Mouse (Mus musculus) liver, embryonic 14.5 days (tissue): ENCODE measurements at regions not wholly inside any gene's neighbourhood (a gene's known extent, or its start where the extent isn't known, plus 50 kb on each side); places are given as distances from the start of the nearest gene placed in this dataset.

Experiments used
- ATAC-seq: fragments of 200-750 bp; cut with Nextera tagmentation; 2 replicates; pipeline ENCODE4 v1.8.0; 2017; ENCODE audit warnings: moderate number of reproducible peaks, mild to moderate bottlenecking, moderate library complexity; ENCODE audit not compliant: insufficient read depth
- DNase-seq, 3 experiments: peaks; one replicate each; pipeline ENCODE4 v3.0.0-alpha.2; 2012 to 2013; ENCODE audit warnings: low read depth in 3 of 3, low spot score in 3 of 3
- H3K27ac ChIP-seq: fragments of 300-500 bp; sonication (generic); 2 replicates; pipeline ENCODE4 v1.5.1; 2014; ENCODE audit warnings: moderate library complexity, mild to moderate bottlenecking, control low read depth, inconsistent platforms
- H3K27me3 ChIP-seq: fragments of 300-500 bp; sonication (generic); 2 replicates; pipeline ENCODE4 v1.6.1; 2014; ENCODE audit warnings: mild to moderate bottlenecking, low read length, moderate library complexity; ENCODE audit not compliant: control insufficient read depth, insufficient read depth
- H3K36me3 ChIP-seq: fragments of 300-500 bp; sonication (generic); replicated peaks from 2 replicates; pipeline ENCODE4 v1.6.1; 2014; ENCODE audit warnings: low read depth; ENCODE audit not compliant: control insufficient read depth, insufficient read depth
- H3K4me1 ChIP-seq, 2 experiments: fragments of 200-500 bp in 1 of 2; fragments of 300-500 bp in 1 of 2; sonication (generic) in 1 of 2; replicated peaks; 2 replicates each; pipeline ENCODE4 v1.6.1; 2012 to 2014; ENCODE audit warnings: antibody characterized with exemption in 1 of 2, inconsistent platforms in 1 of 2, low read length in 1 of 2; ENCODE audit not compliant: control insufficient read depth in 2 of 2, insufficient read depth in 2 of 2
- H3K4me2 ChIP-seq: fragments of 300-500 bp; sonication (generic); 2 replicates; pipeline ENCODE4 v1.6.1; 2014; ENCODE audit warnings: low read depth, mild to moderate bottlenecking, control low read depth, moderate library complexity
- H3K4me3 ChIP-seq, 2 experiments: fragments of 200-500 bp in 1 of 2; fragments of 300-500 bp in 1 of 2; sonication (generic) in 1 of 2; 2 replicates each; pipeline ENCODE4 v1.5.1; 2012 to 2014; ENCODE audit warnings: low read depth in 2 of 2, low read length in 2 of 2, mild to moderate bottlenecking in 2 of 2, control low read depth in 1 of 2, inconsistent platforms in 1 of 2, moderate library complexity in 1 of 2; ENCODE audit not compliant: insufficient read depth in 1 of 2
- H3K9ac ChIP-seq: fragments of 300-500 bp; sonication (generic); replicated peaks from 2 replicates; pipeline ENCODE4 v1.6.1; 2014; ENCODE audit warnings: mild to moderate bottlenecking, control low read depth, moderate library complexity
- H3K9me3 ChIP-seq: fragments of 300-500 bp; sonication (generic); 2 replicates; pipeline ENCODE4 v1.6.1; 2016; ENCODE audit warnings: low read length, mixed read lengths; ENCODE audit not compliant: control insufficient read depth
- CTCF ChIP-seq: IDR thresholded peaks from 2 replicates; pipeline ENCODE4 v1.5.1; 2016; ENCODE audit warnings: antibody characterized with exemption, low read depth, control low read depth
- EP300 ChIP-seq: IDR thresholded peaks from 2 replicates; pipeline ENCODE4 v1.6.1; 2016; ENCODE audit warnings: antibody characterized with exemption, low read depth
- WGBS: fragments of 180-500 bp; shearing (Covaris S2); extraction: QIAGEN DNeasy Blood & Tissue Kit; methylation state at CpG from one replicate; pipeline ENCODE4 v1.1.7; 2014; ENCODE audit not compliant: insufficient replicate concordance; 5-methylcytosine and 5-hydroxymethylcytosine counted together

GRCm38 (mm10) chr4:153321085-153321484 is 161.5 kb downstream of the Ajap1 start:
- 66% methylated on average over 10 of the region's 10 CpGs for WGBS
- no peak for DNase-seq
- no peaks in the 10 kb centered on the region for H3K36me3 ChIP-seq

GRCm38 (mm10) chr4:153320602-153321001 is 162.0 kb downstream of the Ajap1 start:
- Histone ChIP-seq H3K27ac (no peak overlapping the region), H3K36me3 (no peaks in the 10 kb centered on the region), H3K4me1 (peaks cover 0 to 11% of the 10 kb centered on the region in 2 experiments; a peak in 2 of 4 replicates), H3K4me2 (no peak overlapping the region), H3K9me3 (no peaks in the 10 kb centered on the region; the same call in none of the 2 replicates), H3K9ac (no peak overlapping the region), H3K4me3 (no peak overlapping the region), H3K27me3 (no peaks in the 10 kb centered on the region)
- WGBS: 66% methylated on average over 9 of the region's 9 CpGs
- DNase-seq (no peak), ATAC-seq (no peak)
- TF ChIP-seq EP300 (no peak), CTCF (no peak)

More at GRCm38 (mm10) chr4:153321085-153321484, 161.5 kb downstream of the Ajap1 start:
- no peak overlapping the region for H3K4me3 ChIP-seq
- peaks cover 0 to 11% of the 10 kb centered on the region in 2 experiments; a peak in 2 of 4 replicates for H3K4me1 ChIP-seq
- no peak for ATAC-seq
- H3K27me3 ChIP-seq: no peaks in the 10 kb centered on the region
- no peak overlapping the region for H3K27ac ChIP-seq
- no peak overlapping the region for H3K4me2 ChIP-seq
- TF ChIP-seq CTCF: no peak
- no peak for TF ChIP-seq EP300
- no peak overlapping the region for H3K9ac ChIP-seq
- no peaks in the 10 kb centered on the region; the same call in none of the 2 replicates for H3K9me3 ChIP-seq

- TF ChIP-seq EP300 (0 out of 2 replicates have a peak, but pooled peaks have one; percentile 28), CTCF (no peak)
- DNase-seq (peak; percentile 20 to 28 (median 24)), ATAC-seq (peak; percentile 85)
- Histone ChIP-seq H3K4me2 (no peak overlapping the region; the same call in 1 of the 2 replicates), H3K27me3 (no peaks in the 10 kb centered on the region), H3K4me1 (peaks cover 0 to 11% of the 10 kb centered on the region in 2 experiments; a peak in 2 of 4 replicates), H3K36me3 (no peaks in the 10 kb centered on the region), H3K4me3 (peak overlapping the region; percentile 29 to 54), H3K27ac (no peak overlapping the region), H3K9me3 (no peaks in the 10 kb centered on the region; the same call in none of the 2 replicates), H3K9ac (no peak overlapping the region)
- 51% methylated on average over 16 of the region's 16 CpGs for WGBS
Measured at GRCm38 (mm10) chr4:153316964-153317724, 165.5 kb downstream of the Ajap1 start.

- ATAC-seq (peak; percentile 45; the same call in 1 of the 2 replicates), DNase-seq (no peak)
- H3K4me2 ChIP-seq: no peak overlapping the region; the same call in 1 of the 2 replicates
- peak overlapping the region; percentile 29 to 54 for H3K4me3 ChIP-seq
- H3K27me3 ChIP-seq: no peaks in the 10 kb centered on the region
- no peak overlapping the region for H3K27ac ChIP-seq
- H3K36me3 ChIP-seq: no peaks in the 10 kb centered on the region
- H3K9me3 ChIP-seq: no peaks in the 10 kb centered on the region; the same call in none of the 2 replicates
- no peak for TF ChIP-seq CTCF
- no peak for TF ChIP-seq EP300
- no peak overlapping the region for H3K9ac ChIP-seq
- peaks cover 0 to 11% of the 10 kb centered on the region in 2 experiments; a peak in 2 of 4 replicates for H3K4me1 ChIP-seq
- WGBS: 66% methylated on average over 4 of the region's 4 CpGs
Measured at GRCm38 (mm10) chr4:153316519-153316918, 166.1 kb downstream of the Ajap1 start.

GRCm38 (mm10) chr4:153313961-153314360 is 168.7 kb downstream of the Ajap1 start:
- 70% methylated on average over 12 of the region's 12 CpGs for WGBS
- Histone ChIP-seq H3K27ac (no peak overlapping the region), H3K4me1 (peaks cover 0 to 21% of the 10 kb centered on the region in 2 experiments; a peak in 2 of 4 replicates), H3K9ac (no peak overlapping the region), H3K4me2 (no peak overlapping the region), H3K27me3 (no peaks in the 10 kb centered on the region), H3K36me3 (no peaks in the 10 kb centered on the region), H3K9me3 (no peaks in the 10 kb centered on the region; the same call in none of the 2 replicates), H3K4me3 (no peak overlapping the region)
- DNase-seq: no peak
- no peak for TF ChIP-seq CTCF
- no peak for ATAC-seq
